Mouse (Mus musculus): Measurements from ENCODE around the gene Aipl1. TPM values are rescaled to one million over a fixed set of nuclear protein-coding genes. Genes with fewer than 3 reads are reported as not detected.
A peak's percentile ranks its signal among the peaks of the same experiment; 100 is the strongest.

Gene Aipl1
- polyA plus RNA-seq, 2 experiments: 0.11 TPM

- Histone ChIP-seq H3K27me3 (ENCODE audit: control insufficient read depth, insufficient read depth, low read length) (no peaks in the 10 kb centered on the region), H3K27ac (no peak overlapping the region), H3K4me3 (ENCODE audit: insufficient read depth in 1 of 2, low read depth in 2 of 2, low read length in 2 of 2) (no peak overlapping the region), H3K9me3 (ENCODE audit: control insufficient read depth, low read length) (no peaks in the 10 kb centered on the region), H3K4me2 (ENCODE audit: low read depth) (no peak overlapping the region), H3K9ac (replicated peaks) (no peak overlapping the region), H3K36me3 (replicated peaks; ENCODE audit: control insufficient read depth, insufficient read depth, low read depth) (no peaks in the 10 kb centered on the region), H3K4me1 (replicated peaks; ENCODE audit: control insufficient read depth in 2 of 2, insufficient read depth in 2 of 2, low read length in 1 of 2) (peaks cover 0 to 11% of the 10 kb centered on the region in 2 experiments; a peak in 2 of 4 replicates)
- WGBS (ENCODE audit: insufficient replicate concordance): 54% methylated on average over 16 of the region's 16 CpGs
- no peak for DNase-seq (ENCODE audit: low read depth in 3 of 3, low spot score in 3 of 3)
- TF ChIP-seq CTCF (IDR thresholded peaks at IDR 0.05; ENCODE audit: low read depth) (no peak), EP300 (IDR thresholded peaks at IDR 0.05; ENCODE audit: low read depth) (no peak)
- ATAC-seq (ENCODE audit: insufficient read depth): no peak
Observed at GRCm38 (mm10) chr11:72039599-72040386, 2.5 kb upstream of the Aipl1 start.

GRCm38 (mm10) chr11:72037996-72038395 lies 687 bp upstream of the Aipl1 start:
- Histone ChIP-seq H3K9ac (replicated peaks) (no peak overlapping the region), H3K4me3 (ENCODE audit: insufficient read depth in 1 of 2, low read depth in 2 of 2, low read length in 2 of 2) (no peak overlapping the region), H3K4me2 (ENCODE audit: low read depth) (no peak overlapping the region), H3K27ac (no peak overlapping the region), H3K9me3 (ENCODE audit: control insufficient read depth, low read length) (no peaks in the 10 kb centered on the region), H3K27me3 (ENCODE audit: control insufficient read depth, insufficient read depth, low read length) (no peaks in the 10 kb centered on the region), H3K4me1 (replicated peaks; ENCODE audit: control insufficient read depth in 2 of 2, insufficient read depth in 2 of 2, low read length in 1 of 2) (peaks cover 0 to 6% of the 10 kb centered on the region in 2 experiments; a peak in 2 of 4 replicates), H3K36me3 (replicated peaks; ENCODE audit: control insufficient read depth, insufficient read depth, low read depth) (no peaks in the 10 kb centered on the region)
- no peak for TF ChIP-seq EP300 (IDR thresholded peaks at IDR 0.05; ENCODE audit: low read depth)
- TF ChIP-seq CTCF (IDR thresholded peaks at IDR 0.05; ENCODE audit: low read depth): peak; percentile 82
- WGBS (ENCODE audit: insufficient replicate concordance): 3% methylated on average over 4 of the region's 4 CpGs
- no peak for ATAC-seq (ENCODE audit: insufficient read depth)
- peak; percentile 31 to 37 (median 37) for DNase-seq (ENCODE audit: low read depth in 3 of 3, low spot score in 3 of 3)

- 58% methylated on average over 3 of the region's 3 CpGs for WGBS (ENCODE audit: insufficient replicate concordance)
- Histone ChIP-seq H3K27ac (no peak overlapping the region), H3K4me3 (ENCODE audit: insufficient read depth in 1 of 2, low read depth in 2 of 2, low read length in 2 of 2) (no peak overlapping the region), H3K4me2 (ENCODE audit: low read depth) (no peak overlapping the region), H3K27me3 (ENCODE audit: control insufficient read depth, insufficient read depth, low read length) (no peaks in the 10 kb centered on the region), H3K9ac (replicated peaks) (no peak overlapping the region), H3K9me3 (ENCODE audit: control insufficient read depth, low read length) (no peaks in the 10 kb centered on the region), H3K36me3 (replicated peaks; ENCODE audit: control insufficient read depth, insufficient read depth, low read depth) (no peaks in the 10 kb centered on the region), H3K4me1 (replicated peaks; ENCODE audit: control insufficient read depth in 2 of 2, insufficient read depth in 2 of 2, low read length in 1 of 2) (no peaks in the 10 kb centered on the region; a peak in 1 of 4 replicates)
- ATAC-seq (ENCODE audit: insufficient read depth) (no peak), DNase-seq (ENCODE audit: low read depth in 3 of 3, low spot score in 3 of 3) (no peak)
- TF ChIP-seq CTCF (IDR thresholded peaks at IDR 0.05; ENCODE audit: low read depth): no peak
- no peak for TF ChIP-seq EP300 (IDR thresholded peaks at IDR 0.05; ENCODE audit: low read depth)
Observed at GRCm38 (mm10) chr11:72032589-72032988, 4.7 kb downstream of the Aipl1 start.

GRCm38 (mm10) chr11:72032091-72032490 lies 5.2 kb downstream of the Aipl1 start:
- Histone ChIP-seq H3K4me1 (replicated peaks; ENCODE audit: control insufficient read depth in 2 of 2, insufficient read depth in 2 of 2, low read length in 1 of 2) (no peaks in the 10 kb centered on the region; a peak in 1 of 4 replicates), H3K27ac (no peak overlapping the region), H3K9me3 (ENCODE audit: control insufficient read depth, low read length) (no peaks in the 10 kb centered on the region), H3K36me3 (replicated peaks; ENCODE audit: control insufficient read depth, insufficient read depth, low read depth) (no peaks in the 10 kb centered on the region), H3K4me2 (ENCODE audit: low read depth) (no peak overlapping the region), H3K4me3 (ENCODE audit: insufficient read depth in 1 of 2, low read depth in 2 of 2, low read length in 2 of 2) (no peak overlapping the region), H3K9ac (replicated peaks) (no peak overlapping the region), H3K27me3 (ENCODE audit: control insufficient read depth, insufficient read depth, low read length) (no peaks in the 10 kb centered on the region)
- ATAC-seq (ENCODE audit: insufficient read depth): no peak
- 58% methylated on average over 4 of the region's 4 CpGs for WGBS (ENCODE audit: insufficient replicate concordance)
- DNase-seq (ENCODE audit: low read depth in 3 of 3, low spot score in 3 of 3): no peak
- TF ChIP-seq EP300 (IDR thresholded peaks at IDR 0.05; ENCODE audit: low read depth): no peak
- TF ChIP-seq CTCF (IDR thresholded peaks at IDR 0.05; ENCODE audit: low read depth): no peak

- H3K27me3 ChIP-seq (ENCODE audit: control insufficient read depth, insufficient read depth, low read length): no peaks in the 10 kb centered on the region
Observed at GRCm38 (mm10) chr11:72031353-72031752, 6.0 kb downstream of the Aipl1 start.

More at GRCm38 (mm10) chr11:72031353-72031752, 6.0 kb downstream of the Aipl1 start:
- DNase-seq (ENCODE audit: low read depth in 3 of 3, low spot score in 3 of 3): no peak
- Histone ChIP-seq H3K4me1 (replicated peaks; ENCODE audit: control insufficient read depth in 2 of 2, insufficient read depth in 2 of 2, low read length in 1 of 2) (no peaks in the 10 kb centered on the region; a peak in 1 of 4 replicates), H3K9ac (replicated peaks) (no peak overlapping the region), H3K4me3 (ENCODE audit: insufficient read depth in 1 of 2, low read depth in 2 of 2, low read length in 2 of 2) (no peak overlapping the region), H3K9me3 (ENCODE audit: control insufficient read depth, low read length) (no peaks in the 10 kb centered on the region), H3K36me3 (replicated peaks; ENCODE audit: control insufficient read depth, insufficient read depth, low read depth) (no peaks in the 10 kb centered on the region), H3K27ac (no peak overlapping the region), H3K4me2 (ENCODE audit: low read depth) (no peak overlapping the region)
- WGBS (ENCODE audit: insufficient replicate concordance): 60% methylated on average over 7 of the region's 7 CpGs
- no peak for ATAC-seq (ENCODE audit: insufficient read depth)
- TF ChIP-seq EP300 (IDR thresholded peaks at IDR 0.05; ENCODE audit: low read depth) (no peak), CTCF (IDR thresholded peaks at IDR 0.05; ENCODE audit: low read depth) (no peak)
